Mouse (Mus musculus): ENCODE results near the gene Rnasel. TPM values are rescaled to one million over a fixed set of nuclear protein-coding genes. Genes with fewer than 3 reads are reported as not detected.
A peak's percentile ranks its signal among the peaks of the same experiment; 100 is the strongest.
"Not testable (repeated sequence)": the region's sequence is repeated elsewhere in the genome, so short reads cannot be mapped to it uniquely, and the experiment has no call there.

The Rnasel gene
- polyA plus RNA-seq, 1 experiment from 2014 or later = 14.8 TPM

DNA sequence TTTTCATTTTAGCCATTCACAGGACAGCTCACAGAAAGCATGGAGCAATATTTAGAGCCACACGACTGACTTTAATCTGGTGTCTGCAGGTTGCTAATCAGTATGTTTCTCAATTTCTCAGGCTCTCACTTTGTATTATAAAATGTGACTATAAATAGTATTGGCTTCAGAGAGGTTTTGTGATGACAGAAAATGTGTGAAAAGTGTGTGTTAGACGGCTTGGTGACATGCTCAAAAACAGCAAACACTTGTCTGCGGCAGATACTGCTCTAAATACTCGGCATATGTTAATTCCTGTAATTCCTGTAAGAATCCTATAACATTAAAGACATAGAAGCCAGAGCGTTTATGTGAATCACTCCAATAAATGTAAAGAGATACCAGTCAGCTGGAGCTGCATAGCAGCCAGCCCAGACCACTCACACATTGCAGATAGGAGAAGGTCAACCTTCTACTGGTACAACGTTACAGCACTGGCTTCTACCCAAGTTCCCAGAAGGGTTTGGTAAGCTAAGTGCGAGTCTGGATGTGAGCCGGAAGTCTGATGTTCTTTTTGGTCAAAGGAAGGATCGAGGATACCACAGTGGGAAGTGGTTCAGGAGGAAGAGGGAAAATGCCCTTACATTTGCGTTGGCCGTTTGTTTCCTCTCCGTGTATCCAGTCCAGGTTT is 1.2 kb upstream of the Rnasel start:
- H3K27ac ChIP-seq (replicated peaks) = no peak overlapping the region

DNA sequence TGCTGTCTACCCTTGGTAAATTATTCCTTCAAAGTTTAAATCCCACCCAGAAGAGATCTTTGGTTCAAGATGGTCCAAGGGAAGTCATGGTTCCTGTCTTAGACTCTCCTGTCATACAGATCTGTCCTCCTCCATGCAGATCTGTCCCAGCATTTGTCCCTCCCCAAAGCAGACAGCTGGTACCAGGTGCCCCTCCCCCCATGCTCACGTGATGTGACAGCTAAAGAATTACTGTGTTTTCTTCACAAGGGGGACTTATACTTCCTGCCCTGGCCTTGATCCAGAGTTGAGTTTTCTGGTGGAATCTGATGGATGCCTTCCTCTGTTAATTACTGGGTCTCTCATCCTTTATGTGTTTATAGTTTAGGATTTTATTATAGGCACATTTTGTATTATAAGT is 677 bp upstream of the Rnasel start:
- no peak overlapping the region for H3K4me3 ChIP-seq (replicated peaks)
- H3K36me3 ChIP-seq = no peaks in the 10 kb centered on the region
- H3K9ac ChIP-seq = no peak overlapping the region
- no peak for ATAC-seq (ENCODE audit: insufficient number of reproducible peaks, low FRiP score, low TSS enrichment, low read depth)
- H3K27me3 ChIP-seq = no peaks in the 10 kb centered on the region
- H3K9me3 ChIP-seq (replicated peaks) = no peaks in the 10 kb centered on the region
- H3K4me2 ChIP-seq (replicated peaks) = peak overlapping the region; percentile 52; the same call in 1 of the 2 replicates
- WGBS = 7% methylated on average over 1 of the region's 1 CpGs
- H3K27ac ChIP-seq (replicated peaks) = no peak overlapping the region
- H3K4me1 ChIP-seq = peaks cover 25% of the 10 kb centered on the region

More for the DNA sequence above, 1.2 kb upstream of the Rnasel start:
- no peaks in the 10 kb centered on the region for H3K36me3 ChIP-seq
- H3K4me2 ChIP-seq (replicated peaks) = no peak overlapping the region
- H3K4me3 ChIP-seq (replicated peaks) = no peak overlapping the region
- H3K4me1 ChIP-seq = peaks cover 25% of the 10 kb centered on the region
- no peaks in the 10 kb centered on the region for H3K9me3 ChIP-seq (replicated peaks)
- 64% methylated on average over 12 of the region's 12 CpGs for WGBS
- no peak overlapping the region for H3K9ac ChIP-seq
- H3K27me3 ChIP-seq = no peaks in the 10 kb centered on the region; the same call in 1 of the 2 replicates
- no peak for ATAC-seq (ENCODE audit: insufficient number of reproducible peaks, low FRiP score, low TSS enrichment, low read depth)

DNA sequence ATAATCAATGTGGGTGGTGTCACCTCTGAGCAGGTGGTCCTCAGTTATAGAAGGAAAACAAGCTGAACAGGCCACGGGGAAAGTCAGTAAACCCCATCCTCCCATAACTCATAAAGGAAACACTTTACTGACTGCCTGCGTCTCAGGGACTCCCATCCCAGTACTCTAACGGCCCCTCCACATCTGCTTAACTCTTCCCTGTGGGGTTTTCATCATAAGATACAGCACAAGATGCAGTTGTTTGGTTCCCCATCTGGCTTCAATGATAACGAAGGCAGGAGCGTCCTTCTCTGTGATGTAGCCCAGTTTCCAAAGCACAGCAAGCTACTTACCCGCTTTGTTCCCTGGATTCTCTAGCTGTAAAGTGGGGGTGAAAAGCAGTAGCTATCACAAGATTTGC is 828 bp downstream of the Rnasel start:
- H3K4me3 ChIP-seq (replicated peaks) = peak overlapping the region; percentile 49
- H3K4me1 ChIP-seq = peaks cover 25% of the 10 kb centered on the region
- no peaks in the 10 kb centered on the region for H3K9me3 ChIP-seq (replicated peaks)
- ATAC-seq (ENCODE audit: insufficient number of reproducible peaks, low FRiP score, low TSS enrichment, low read depth) = no peak
- 47% methylated on average over 6 of the region's 6 CpGs for WGBS
- H3K27me3 ChIP-seq = no peaks in the 10 kb centered on the region
- peak overlapping the region; percentile 52 for H3K4me2 ChIP-seq (replicated peaks)
- no peaks in the 10 kb centered on the region for H3K36me3 ChIP-seq
- no peak overlapping the region for H3K27ac ChIP-seq (replicated peaks)
- no peak overlapping the region for H3K9ac ChIP-seq

DNA sequence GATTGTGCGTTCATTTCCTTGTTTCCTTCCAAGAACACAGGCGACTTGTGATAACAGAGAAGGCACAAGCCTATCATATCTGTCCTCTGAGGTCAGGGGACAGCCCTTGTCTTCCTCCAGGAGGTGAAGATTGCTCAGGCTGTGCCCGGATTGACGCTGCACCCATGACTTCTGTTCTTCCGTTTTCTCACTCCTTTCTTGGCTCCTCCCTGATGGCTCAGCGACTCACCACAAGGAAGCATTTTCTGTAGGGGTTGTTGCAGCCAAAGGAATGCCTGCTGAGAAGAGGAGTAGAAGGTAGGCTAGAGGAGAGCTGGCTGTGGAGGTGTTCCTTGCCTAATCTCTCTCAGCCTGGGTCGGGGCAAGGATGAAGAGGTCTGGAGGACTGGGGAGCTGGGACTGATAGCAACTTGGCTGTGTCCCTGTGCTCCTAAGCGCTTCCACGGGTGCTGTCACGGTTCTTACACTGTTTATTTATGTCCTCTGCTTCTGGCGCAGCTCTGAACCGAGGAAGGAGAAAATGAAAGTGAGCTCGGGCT is 2.6 kb downstream of the Rnasel start:
- Histone ChIP-seq H3K4me2 (replicated peaks) (peak overlapping the region; percentile 46), H3K9me3 (replicated peaks) (no peaks in the 10 kb centered on the region), H3K36me3 (no peaks in the 10 kb centered on the region), H3K4me3 (replicated peaks) (peak overlapping the region; percentile 36), H3K27ac (replicated peaks) (no peak overlapping the region; the same call in 1 of the 2 replicates), H3K27me3 (no peaks in the 10 kb centered on the region), H3K9ac (no peak overlapping the region), H3K4me1 (peaks cover 18% of the 10 kb centered on the region)
- 34% methylated on average over 13 of the region's 13 CpGs for WGBS
- no peak for ATAC-seq (ENCODE audit: insufficient number of reproducible peaks, low FRiP score, low TSS enrichment, low read depth)

DNA sequence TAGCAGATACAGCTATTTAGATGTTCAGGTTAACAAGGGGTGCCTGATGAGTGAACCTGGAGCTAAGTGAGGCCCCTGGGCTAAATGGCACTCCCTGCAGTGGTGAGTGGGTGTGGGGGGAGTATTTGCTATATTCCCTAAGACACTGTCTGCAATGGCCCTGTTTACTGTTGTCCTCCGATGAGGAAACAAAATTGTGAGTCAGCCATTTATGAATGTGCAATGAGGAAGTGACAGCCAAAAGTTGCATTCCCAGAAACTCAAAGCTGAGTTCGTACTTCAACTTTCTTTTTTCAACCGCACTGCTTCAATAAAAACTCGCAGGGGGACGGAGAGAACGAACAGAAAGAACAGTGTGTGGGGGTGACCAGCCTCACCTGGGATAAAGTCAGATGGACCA is 3.3 kb downstream of the Rnasel start:
- ATAC-seq (ENCODE audit: insufficient number of reproducible peaks, low FRiP score, low TSS enrichment, low read depth) = no peak
- peaks cover 17% of the 10 kb centered on the region for H3K4me1 ChIP-seq
- no peak overlapping the region; the same call in 1 of the 2 replicates for H3K27ac ChIP-seq (replicated peaks)
- H3K4me2 ChIP-seq (replicated peaks) = peak overlapping the region; percentile 46
- H3K4me3 ChIP-seq (replicated peaks) = peak overlapping the region; percentile 36; the same call in 1 of the 2 replicates
- WGBS = 80% methylated on average over 6 of the region's 6 CpGs
- H3K36me3 ChIP-seq = no peaks in the 10 kb centered on the region
- no peak overlapping the region for H3K9ac ChIP-seq
- no peaks in the 10 kb centered on the region for H3K27me3 ChIP-seq
- no peaks in the 10 kb centered on the region for H3K9me3 ChIP-seq (replicated peaks)

DNA sequence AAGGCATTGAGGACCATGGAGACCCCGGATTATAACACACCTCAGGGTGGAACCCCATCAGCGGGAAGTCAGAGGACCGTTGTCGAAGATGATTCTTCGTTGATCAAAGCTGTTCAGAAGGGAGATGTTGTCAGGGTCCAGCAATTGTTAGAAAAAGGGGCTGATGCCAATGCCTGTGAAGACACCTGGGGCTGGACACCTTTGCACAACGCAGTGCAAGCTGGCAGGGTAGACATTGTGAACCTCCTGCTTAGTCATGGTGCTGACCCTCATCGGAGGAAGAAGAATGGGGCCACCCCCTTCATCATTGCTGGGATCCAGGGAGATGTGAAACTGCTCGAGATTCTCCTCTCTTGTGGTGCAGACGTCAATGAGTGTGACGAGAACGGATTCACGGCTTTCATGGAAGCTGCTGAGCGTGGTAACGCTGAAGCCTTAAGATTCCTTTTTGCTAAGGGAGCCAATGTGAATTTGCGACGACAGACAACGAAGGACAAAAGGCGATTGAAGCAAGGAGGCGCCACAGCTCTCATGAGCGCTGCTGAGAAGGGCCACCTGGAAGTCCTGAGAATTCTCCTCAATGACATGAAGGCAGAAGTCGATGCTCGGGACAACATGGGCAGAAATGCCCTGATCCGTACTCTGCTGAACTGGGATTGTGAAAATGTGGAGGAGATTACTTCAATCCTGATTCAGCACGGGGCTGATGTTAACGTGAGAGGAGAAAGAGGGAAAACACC is 4.7 kb downstream of the Rnasel start:
- Histone ChIP-seq H3K27ac (replicated peaks) (no peak overlapping the region), H3K9ac (no peak overlapping the region), H3K4me3 (replicated peaks) (no peak overlapping the region), H3K27me3 (no peaks in the 10 kb centered on the region), H3K4me2 (replicated peaks) (no peak overlapping the region), H3K36me3 (no peaks in the 10 kb centered on the region), H3K9me3 (replicated peaks) (no peaks in the 10 kb centered on the region), H3K4me1 (peaks cover 16% of the 10 kb centered on the region)
- no peak for ATAC-seq (ENCODE audit: insufficient number of reproducible peaks, low FRiP score, low TSS enrichment, low read depth)
- WGBS = 79% methylated on average over 25 of the region's 25 CpGs

DNA sequence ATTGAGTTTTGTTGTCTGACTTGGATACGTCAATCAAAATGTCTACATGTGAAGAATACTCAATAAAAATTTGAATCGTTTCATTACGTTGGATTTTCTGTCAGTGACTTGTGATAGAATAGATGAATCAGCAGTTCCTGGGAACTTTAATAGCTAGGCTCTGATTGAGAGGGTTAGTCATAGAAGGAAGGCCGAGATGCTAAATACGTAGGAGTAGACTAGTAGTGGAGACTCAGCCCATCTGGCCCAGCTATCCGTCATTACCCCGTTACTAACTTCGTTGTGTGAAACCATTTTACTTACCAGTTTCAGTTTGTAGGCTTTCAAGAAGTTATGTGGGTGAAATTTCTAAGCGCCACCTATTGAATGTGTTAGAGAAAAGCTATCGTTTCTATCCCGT is 14.9 kb downstream of the Rnasel start:
- Histone ChIP-seq H3K4me3 (replicated peaks) (no peak overlapping the region), H3K27ac (replicated peaks) (no peak overlapping the region), H3K9me3 (replicated peaks) (no peaks in the 10 kb centered on the region), H3K9ac (no peak overlapping the region), H3K27me3 (no peaks in the 10 kb centered on the region), H3K36me3 (no peaks in the 10 kb centered on the region), H3K4me2 (replicated peaks) (no peak overlapping the region), H3K4me1 (no peaks in the 10 kb centered on the region)
- 84% methylated on average over 11 of the region's 11 CpGs for WGBS
- ATAC-seq (ENCODE audit: insufficient number of reproducible peaks, low FRiP score, low TSS enrichment, low read depth) = no peak

DNA sequence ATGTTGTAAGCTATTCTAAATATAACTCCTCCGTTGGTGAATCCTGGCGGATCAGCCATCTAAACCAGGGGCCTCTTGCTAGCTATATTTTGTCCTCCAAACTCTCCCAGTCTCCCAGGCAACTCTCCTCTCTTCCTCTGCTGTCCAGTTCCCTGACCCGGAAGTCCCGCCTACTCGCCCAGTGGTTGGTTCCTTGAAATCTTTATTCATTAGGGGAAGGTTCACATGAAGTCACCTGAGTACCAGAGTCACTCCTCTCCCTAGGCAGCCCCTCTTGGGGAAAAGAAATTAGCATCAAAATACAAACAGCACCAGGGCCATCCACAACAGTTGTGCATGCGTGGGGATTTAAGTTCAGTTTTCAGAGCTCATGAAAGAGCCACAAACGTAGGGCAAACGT is 17.1 kb downstream of the Rnasel start:
- Histone ChIP-seq H3K27ac (replicated peaks) (no peak overlapping the region), H3K4me3 (replicated peaks) (no peak overlapping the region), H3K9me3 (replicated peaks) (no peaks in the 10 kb centered on the region), H3K4me1 (no peaks in the 10 kb centered on the region), H3K36me3 (no peaks in the 10 kb centered on the region), H3K27me3 (no peaks in the 10 kb centered on the region), H3K9ac (no peak overlapping the region), H3K4me2 (replicated peaks) (no peak overlapping the region)
- ATAC-seq (ENCODE audit: insufficient number of reproducible peaks, low FRiP score, low TSS enrichment, low read depth) = no peak
- 52% methylated on average over 8 of the region's 8 CpGs for WGBS

DNA sequence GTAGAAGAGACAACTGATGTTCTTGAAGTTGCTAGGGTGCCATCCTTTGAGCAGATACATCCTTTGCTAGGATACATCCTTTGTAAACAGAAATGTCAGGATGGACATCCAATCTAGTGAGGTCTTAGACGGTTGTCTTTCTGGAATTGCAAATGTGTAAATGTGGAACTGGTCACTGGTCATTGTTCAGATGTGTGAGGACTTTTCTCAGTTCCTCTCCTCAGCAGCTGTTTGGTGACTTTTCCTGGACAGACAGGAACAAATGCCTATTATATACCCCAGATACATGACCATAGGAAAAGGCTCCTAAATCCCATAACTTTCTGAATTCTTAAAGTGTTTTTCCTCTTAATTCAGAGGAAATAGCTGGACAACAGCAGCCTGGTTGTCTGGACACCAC is 18.1 kb downstream of the Rnasel start:
- Histone ChIP-seq H3K9me3 (replicated peaks) (no peaks in the 10 kb centered on the region), H3K4me3 (replicated peaks) (no peak overlapping the region), H3K4me1 (no peaks in the 10 kb centered on the region), H3K36me3 (no peaks in the 10 kb centered on the region), H3K27me3 (no peaks in the 10 kb centered on the region), H3K27ac (replicated peaks) (no peak overlapping the region), H3K4me2 (replicated peaks) (no peak overlapping the region), H3K9ac (no peak overlapping the region)
- 89% methylated on average over 1 of the region's 1 CpGs for WGBS
- no peak for ATAC-seq (ENCODE audit: insufficient number of reproducible peaks, low FRiP score, low TSS enrichment, low read depth)

DNA sequence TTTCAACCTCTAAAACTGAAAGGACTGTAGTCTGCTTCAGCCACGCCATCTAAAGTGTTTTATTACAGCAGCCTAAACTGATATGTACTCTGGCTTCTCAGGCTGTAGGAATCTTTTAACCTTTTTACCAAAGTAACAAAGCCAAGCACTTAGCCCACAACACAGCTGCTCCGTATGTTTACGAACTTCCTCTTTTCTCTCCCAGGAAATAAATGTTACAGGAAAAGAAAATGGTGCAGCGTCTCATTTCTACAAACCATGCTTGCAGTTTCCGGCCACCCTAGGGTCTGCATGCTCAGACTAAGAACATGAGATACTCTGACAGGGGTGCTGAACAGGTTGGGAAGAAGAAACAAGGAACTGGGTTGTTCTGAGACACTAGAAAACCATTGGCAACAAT is 19.2 kb downstream of the Rnasel start:
- Histone ChIP-seq H3K4me1 (no peaks in the 10 kb centered on the region), H3K27me3 (no peaks in the 10 kb centered on the region), H3K9ac (no peak overlapping the region), H3K27ac (replicated peaks) (no peak overlapping the region), H3K4me3 (replicated peaks) (no peak overlapping the region), H3K4me2 (replicated peaks) (no peak overlapping the region), H3K9me3 (replicated peaks) (no peaks in the 10 kb centered on the region), H3K36me3 (no peaks in the 10 kb centered on the region)
- WGBS = 78% methylated on average over 5 of the region's 5 CpGs
- ATAC-seq (ENCODE audit: insufficient number of reproducible peaks, low FRiP score, low TSS enrichment, low read depth) = no peak

DNA sequence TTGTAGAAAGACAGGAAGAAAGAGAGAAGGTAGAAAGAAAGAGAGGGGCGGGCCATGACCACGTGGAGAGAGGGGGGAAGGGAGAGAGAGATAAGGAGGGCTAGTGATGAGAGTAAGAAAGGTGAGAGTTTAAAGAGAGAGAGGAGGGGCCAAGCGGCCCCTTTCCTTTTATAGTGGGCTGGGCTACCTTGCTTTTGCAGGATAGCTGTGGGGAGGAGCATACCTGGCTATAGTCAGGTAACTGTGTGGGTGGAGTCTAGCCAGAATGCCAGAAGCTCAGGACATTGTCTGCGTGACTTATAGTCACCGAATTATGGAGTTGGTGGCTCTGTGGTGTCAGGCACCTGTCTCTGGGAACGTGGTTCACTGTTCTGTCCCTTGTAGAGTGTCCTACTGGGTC is 20.3 kb downstream of the Rnasel start:
- not testable (repeated sequence) for H3K9me3 ChIP-seq (replicated peaks); H3K36me3 ChIP-seq; H3K27me3 ChIP-seq; H3K4me3 ChIP-seq (replicated peaks); H3K4me1 ChIP-seq; H3K4me2 ChIP-seq (replicated peaks); ATAC-seq (ENCODE audit: insufficient number of reproducible peaks, low FRiP score, low TSS enrichment, low read depth); H3K27ac ChIP-seq (replicated peaks); H3K9ac ChIP-seq
- 61% methylated on average over 6 of the region's 6 CpGs for WGBS

All from embryonic facial prominence, embryonic 15.5 days (tissue).